Mouse (Mus musculus) C2C12 (cell line): ENCODE data around the gene Dync1i1. TPM values are rescaled to one million over a fixed set of nuclear protein-coding genes. Genes with fewer than 3 reads are reported as not detected.
A peak's percentile ranks its signal among the peaks of the same experiment; 100 is the strongest.
"Not testable (repeated sequence)": the region's sequence is repeated elsewhere in the genome, so short reads cannot be mapped to it uniquely, and the experiment has no call there.

ENCODE experiments used
- H3K27me3 ChIP-seq: one replicate; pipeline ENCODE4 v1.6.1; 2011; ENCODE audit not compliant: control insufficient read depth, insufficient read depth, insufficient read length
- H3K36me3 ChIP-seq: one replicate; pipeline ENCODE4 v1.6.1; 2011; ENCODE audit not compliant: control insufficient read depth, insufficient read depth
- H3K4me3 ChIP-seq: one replicate; pipeline ENCODE4 v1.5.1; 2011; ENCODE audit warnings: mild to moderate bottlenecking, control low read depth; ENCODE audit not compliant: poor library complexity, insufficient read depth, severe bottlenecking
- H3K79me2 ChIP-seq: one replicate; pipeline ENCODE4 v1.6.1; 2011; ENCODE audit not compliant: control insufficient read depth, insufficient read depth
- H3K79me3 ChIP-seq: one replicate; pipeline ENCODE4 v1.6.1; 2011; ENCODE audit warnings: low read depth, control low read depth
- H3ac ChIP-seq: one replicate; pipeline ENCODE3; 2011; ENCODE audit warnings: low read depth; ENCODE audit not compliant: control insufficient read depth, insufficient read length
- CEBPB ChIP-seq: IDR thresholded peaks from one replicate; pipeline ENCODE4 v1.6.1; 2011; ENCODE audit warnings: low read depth, mild to moderate bottlenecking, control low read depth, moderate library complexity
- CTCF ChIP-seq: IDR thresholded peaks from one replicate; pipeline ENCODE4 v1.5.1; 2011; ENCODE audit not compliant: control insufficient read depth, insufficient read depth, insufficient read length
- FOSL1 ChIP-seq: IDR thresholded peaks from one replicate; pipeline ENCODE4 v1.8.0; 2011; ENCODE audit warnings: mild to moderate bottlenecking, low read length; ENCODE audit not compliant: poor library complexity, insufficient read depth, severe bottlenecking
- MAX ChIP-seq: IDR thresholded peaks from one replicate; pipeline ENCODE4 v1.6.1; 2011; ENCODE audit warnings: mild to moderate bottlenecking, control low read depth
- MYOD1 ChIP-seq: IDR thresholded peaks from one replicate; pipeline ENCODE4 v1.6.1; 2011; ENCODE audit warnings: low read depth; ENCODE audit not compliant: control insufficient read depth, insufficient read length
- MYOG ChIP-seq: IDR thresholded peaks from one replicate; pipeline ENCODE4 v1.6.1; 2011; ENCODE audit not compliant: control insufficient read depth, insufficient read length; ENCODE audit errors: extremely low read depth
- USF1 ChIP-seq: IDR thresholded peaks from one replicate; pipeline ENCODE4 v1.6.1; 2011; ENCODE audit warnings: low read depth, mild to moderate bottlenecking, control low read depth, moderate library complexity
- long read RNA-seq, 2 experiments: library from polyadenylated mRNA; unstranded; transcript quantifications; one replicate each; pipeline ENCODE4 v2.0.0; 2019 to 2020
- polyA plus RNA-seq: library from polyadenylated mRNA; unstranded; fragments of >200 nt; fragmentation: generic; extraction: Trizol; gene quantifications from one replicate; pipeline ENCODE4 v1.2.1, GENCODE M21; 2012; ENCODE audit warnings: missing spikeins

Gene Dync1i1
- polyA plus RNA-seq = 0.26 TPM
- long read RNA-seq, experiment 1, transcript Dync1i1-201 (16 exons, 2,518 nt) = major isoform, 9 of 18 reads
- long read RNA-seq, experiment 1, partial matches to known transcripts = 0 of 18 reads
- long read RNA-seq, experiment 1, other reads (novel, unspliced or antisense) = 8 of 18 reads
- long read RNA-seq, experiment 2 = 0 reads

DNA sequence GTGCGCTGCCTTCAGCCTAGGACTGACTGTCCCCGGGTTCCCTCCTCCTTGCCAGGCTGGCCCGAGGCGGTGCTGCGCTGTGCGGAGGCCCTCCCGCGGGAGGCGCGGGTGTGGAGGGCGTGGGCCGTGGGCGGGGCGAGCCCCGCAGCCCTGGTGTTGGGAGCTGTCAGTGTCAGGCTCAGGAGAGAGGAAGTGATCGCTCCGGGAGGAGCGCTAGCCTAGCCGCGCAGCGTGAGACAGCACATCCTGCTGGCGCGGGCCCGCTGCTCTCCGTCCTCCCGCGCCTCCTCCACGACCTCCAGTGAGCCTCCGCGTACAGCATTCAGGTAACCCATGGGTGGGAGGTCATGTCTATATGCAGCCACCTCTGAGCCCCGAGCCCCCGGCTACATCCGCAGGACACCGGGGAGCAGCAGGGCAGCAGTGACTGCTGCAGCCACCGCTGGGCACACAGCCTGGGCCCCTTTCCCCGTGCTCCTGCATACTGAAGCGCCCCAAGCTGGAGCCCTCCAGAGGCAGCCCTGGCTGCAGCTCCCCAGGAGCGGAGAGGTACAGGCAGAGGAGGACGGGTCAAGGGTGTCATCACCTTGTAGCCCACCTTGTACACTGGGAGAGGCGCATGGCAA, at the start of gene Dync1i1:
TSS of gene Dync1i1 (plus strand) at position 29 of the 626 bp plus-strand sequence.
- Histone ChIP-seq H3K4me3 (peak within 1 kb of the TSS; percentile 6), H3K27me3 (peaks cover 4% of the 10 kb centered on the region), H3K36me3 (no peaks in the 10 kb centered on the region), H3ac (peak within 1 kb of the TSS; percentile 22), H3K79me3 (no peaks in the 10 kb centered on the region), H3K79me2 (no peaks in the 10 kb centered on the region)
- TF ChIP-seq MAX = no peak
- no peak for TF ChIP-seq MYOG
- no peak for TF ChIP-seq CEBPB
- no peak for TF ChIP-seq MYOD1
- TF ChIP-seq CTCF = no peak
- TF ChIP-seq USF1 = no peak
- TF ChIP-seq FOSL1 = no peak

DNA sequence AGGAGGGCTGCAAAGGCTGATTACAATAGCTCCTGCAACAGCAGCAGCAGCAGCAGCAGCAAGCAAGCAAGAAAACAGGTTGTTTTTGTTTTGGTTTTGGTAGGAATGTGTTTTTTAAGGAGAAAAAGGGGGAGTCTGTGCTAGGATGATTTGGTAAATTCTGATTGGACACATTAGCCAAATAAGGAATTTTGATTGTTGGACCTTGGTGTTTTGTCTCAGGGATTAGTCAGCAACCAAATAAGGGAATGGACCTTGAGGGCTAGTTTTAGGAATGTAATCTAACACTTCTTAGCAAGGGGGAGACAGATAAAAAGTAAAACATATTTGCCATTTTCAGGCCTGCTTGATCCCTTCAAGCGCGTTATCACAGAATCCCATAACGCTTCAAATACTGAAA, 45.7 kb upstream of the Dync1i1 start:
- H3K36me3 ChIP-seq = no peaks in the 10 kb centered on the region
- TF ChIP-seq CTCF (no peak), MYOD1 (no peak), FOSL1 (no peak), MAX (no peak), CEBPB (no peak), USF1 (no peak), MYOG (no peak)
- no peaks in the 10 kb centered on the region for H3K79me3 ChIP-seq
- H3K79me2 ChIP-seq = no peaks in the 10 kb centered on the region
- no peak overlapping the region for H3K4me3 ChIP-seq
- H3K27me3 ChIP-seq = no peaks in the 10 kb centered on the region
- no peak overlapping the region for H3ac ChIP-seq

DNA sequence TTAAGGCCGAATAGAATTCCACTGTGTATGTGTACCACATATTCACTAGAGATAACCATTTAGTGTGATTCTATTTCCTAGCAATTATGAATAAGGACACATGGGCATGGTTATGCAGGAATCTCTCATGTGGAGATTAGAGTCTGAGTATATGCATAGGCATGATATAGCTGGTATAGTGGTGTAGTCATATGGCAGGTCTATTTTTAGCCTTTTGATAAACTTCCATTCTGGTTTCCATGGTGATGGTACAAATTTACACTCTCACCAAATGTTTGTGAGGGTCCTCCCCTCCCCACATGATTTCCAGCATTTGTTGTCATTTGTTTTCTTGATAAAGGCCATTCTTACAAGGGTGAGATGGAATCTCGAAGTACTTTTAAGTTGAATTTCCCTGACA, 23.6 kb upstream of the Dync1i1 start:
- Histone ChIP-seq H3ac (no peak overlapping the region), H3K79me3 (no peaks in the 10 kb centered on the region), H3K36me3 (no peaks in the 10 kb centered on the region), H3K27me3 (no peaks in the 10 kb centered on the region), H3K4me3 (no peak overlapping the region), H3K79me2 (no peaks in the 10 kb centered on the region)
- no peak for TF ChIP-seq MYOD1
- TF ChIP-seq CTCF = no peak
- TF ChIP-seq FOSL1 = no peak
- TF ChIP-seq MYOG = no peak
- no peak for TF ChIP-seq CEBPB
- TF ChIP-seq MAX = no peak
- no peak for TF ChIP-seq USF1

DNA sequence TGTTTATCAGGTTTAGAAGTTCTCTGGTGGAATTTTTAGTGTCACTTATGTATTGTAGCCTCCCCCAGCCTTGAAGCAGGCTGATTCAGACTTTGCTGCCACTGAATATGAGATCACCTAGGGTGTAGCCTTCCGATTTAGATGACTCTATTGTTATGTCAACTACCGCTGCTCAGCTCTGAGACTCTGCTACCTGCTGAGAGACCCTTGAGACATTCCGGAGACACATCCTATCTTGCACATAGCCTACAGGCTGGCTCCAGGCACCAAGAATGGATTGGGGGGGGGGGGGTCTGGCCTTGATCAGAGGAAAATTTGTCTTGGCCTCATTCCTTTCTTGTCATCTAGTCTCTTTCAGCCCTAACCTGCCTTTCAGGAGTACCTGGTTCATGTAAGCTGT, 17.5 kb upstream of the Dync1i1 start:
- not testable (repeated sequence) for H3K79me2 ChIP-seq, H3ac ChIP-seq

GRCm38 (mm10) chr6:5710063-5710605, 15.3 kb upstream of the Dync1i1 start:
- Histone ChIP-seq H3ac (no peak overlapping the region), H3K4me3 (no peak overlapping the region), H3K79me2 (no peaks in the 10 kb centered on the region), H3K36me3 (no peaks in the 10 kb centered on the region), H3K27me3 (no peaks in the 10 kb centered on the region), H3K79me3 (no peaks in the 10 kb centered on the region)
- TF ChIP-seq MYOD1 (peak; percentile 58), USF1 (no peak)

More for the DNA sequence above, 17.5 kb upstream of the Dync1i1 start:
- H3K27me3 ChIP-seq, H3K4me3 ChIP-seq, H3K79me3 ChIP-seq, H3K36me3 ChIP-seq: not testable (repeated sequence)

DNA sequence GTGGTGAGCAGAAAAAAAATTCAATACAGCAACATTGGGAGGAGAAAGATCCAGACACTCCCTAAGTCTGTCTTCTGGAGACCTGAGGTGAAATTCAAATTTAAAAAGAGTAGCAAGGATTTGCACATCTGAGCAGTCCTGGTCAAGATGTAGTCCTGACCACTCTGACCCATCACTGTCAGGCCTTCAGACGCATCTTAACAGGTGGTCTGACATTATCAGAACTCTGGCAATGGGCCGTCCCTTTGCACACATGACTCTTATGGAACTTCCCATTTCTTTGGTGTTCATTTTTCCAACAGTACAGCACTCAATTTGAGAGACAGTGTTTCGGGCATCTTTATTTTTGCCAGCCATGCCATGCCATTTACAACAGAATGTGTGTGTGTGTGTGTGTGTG, 12.8 kb upstream of the Dync1i1 start:
- H3K79me2 ChIP-seq = no peaks in the 10 kb centered on the region
- H3K4me3 ChIP-seq = no peak overlapping the region
- no peaks in the 10 kb centered on the region for H3K27me3 ChIP-seq
- H3K36me3 ChIP-seq = no peaks in the 10 kb centered on the region
- TF ChIP-seq FOSL1 (no peak), MYOG (no peak), MYOD1 (peak; percentile 64)
- H3K79me3 ChIP-seq = no peaks in the 10 kb centered on the region
- no peak overlapping the region for H3ac ChIP-seq
